Mouse (Mus musculus): Measurements from ENCODE around the gene Zfp384. TPM values are rescaled to one million over a fixed set of nuclear protein-coding genes. Genes with fewer than 3 reads are reported as not detected.

Gene Zfp384
- polyA plus RNA-seq, 1 experiment from 2014 or later, result 19.9 TPM

DNA sequence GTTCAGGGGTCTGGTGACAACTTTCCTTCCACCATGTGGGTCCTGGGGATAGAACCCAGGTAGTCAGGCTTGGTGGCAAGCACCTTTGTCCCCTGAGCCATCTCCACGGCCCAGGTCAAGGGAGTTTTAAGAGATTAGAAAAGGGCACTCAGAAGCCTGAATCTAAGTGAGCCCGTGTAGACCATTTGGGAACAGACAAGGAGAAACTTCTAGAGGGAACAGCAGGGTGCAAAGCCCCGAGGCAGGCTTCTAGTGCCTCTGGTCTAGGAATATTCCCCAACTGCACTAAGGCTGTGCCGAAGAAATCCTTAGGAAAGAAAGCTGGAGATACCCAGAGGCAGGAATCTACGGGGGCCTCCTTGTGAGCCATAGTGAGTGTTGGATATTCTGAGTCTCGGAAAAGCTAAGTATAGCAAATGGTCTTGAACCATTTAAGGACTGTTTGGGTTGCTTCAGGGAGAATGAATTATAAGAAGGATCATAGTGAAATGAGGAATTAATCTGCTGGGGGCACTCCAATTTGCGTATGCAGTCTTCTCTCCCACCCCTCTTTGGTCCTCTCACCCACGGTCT lies 13.0 kb upstream of the Zfp384 start:
- Histone ChIP-seq H3K4me2 (peak overlapping the region; percentile 89), H3K36me3 (replicated peaks) (peaks cover 5% of the 10 kb centered on the region; the same call in 1 of the 2 replicates), H3K27me3 (replicated peaks) (peaks cover 26% of the 10 kb centered on the region), H3K4me1 (peaks cover 42% of the 10 kb centered on the region), H3K9ac (peak overlapping the region; percentile 96), H3K4me3 (peak overlapping the region; percentile 88), H3K27ac (peak overlapping the region; percentile 90), H3K9me3 (no peaks in the 10 kb centered on the region)
- ATAC-seq (replicated peaks), result no peak
- 41% methylated on average over 8 of the region's 8 CpGs for WGBS

DNA sequence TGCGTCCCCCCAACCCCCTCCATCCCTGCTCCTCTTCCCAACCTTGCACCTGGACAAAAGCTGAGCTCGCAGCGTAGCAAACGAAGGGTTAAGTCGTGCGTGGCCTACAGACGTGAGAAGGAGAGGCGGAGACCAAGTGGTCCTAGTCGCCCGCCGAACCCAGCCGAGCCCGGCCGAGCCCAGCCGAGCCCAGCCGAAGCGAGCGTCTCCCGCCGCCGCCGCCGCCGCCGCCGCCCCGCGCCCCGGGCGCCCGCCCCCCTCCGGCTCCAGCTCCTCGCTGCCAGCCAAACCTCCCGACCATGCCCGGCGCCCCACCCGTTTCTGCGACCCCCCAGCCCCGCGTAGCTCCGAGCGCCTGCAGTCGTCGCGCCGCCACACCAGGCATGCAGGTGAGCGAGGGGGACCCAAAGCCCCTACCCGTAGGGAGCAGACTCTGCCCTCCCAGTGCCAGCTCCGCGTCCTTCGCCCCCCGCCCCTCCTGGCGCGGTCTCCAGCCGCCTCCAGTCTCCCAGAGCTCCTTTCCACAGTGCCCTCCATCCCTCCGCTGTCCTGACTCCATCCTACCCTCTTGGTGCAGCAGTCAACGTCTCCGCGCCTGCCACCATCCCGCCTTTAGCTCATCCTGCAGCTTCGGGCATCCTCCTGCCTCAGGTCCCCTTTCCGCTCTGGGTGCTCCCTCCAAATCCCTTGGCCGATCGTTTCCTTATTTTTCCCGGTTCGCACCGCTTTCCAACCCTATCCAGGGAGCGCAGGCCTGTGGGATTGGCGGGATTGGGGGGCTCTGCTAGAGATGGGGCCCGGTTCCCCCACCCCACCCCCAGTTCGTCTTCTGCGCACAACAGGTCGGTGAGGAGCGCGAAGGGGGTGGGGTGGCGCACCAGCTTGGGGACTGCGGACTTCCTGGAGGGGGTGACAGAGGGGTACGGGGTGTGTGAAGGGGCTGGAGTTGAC lies 12.1 kb upstream of the Zfp384 start, which contains the start of gene Pianp:
TSS of gene Pianp (plus strand) at position 144 of the 951 bp plus-strand sequence.
- peak; percentile 91 for ATAC-seq (replicated peaks)
- peaks cover 8% of the 10 kb centered on the region; the same call in 1 of the 2 replicates for H3K36me3 ChIP-seq (replicated peaks)
- H3K27ac ChIP-seq, result peak within 1 kb of the TSS; percentile 90

DNA sequence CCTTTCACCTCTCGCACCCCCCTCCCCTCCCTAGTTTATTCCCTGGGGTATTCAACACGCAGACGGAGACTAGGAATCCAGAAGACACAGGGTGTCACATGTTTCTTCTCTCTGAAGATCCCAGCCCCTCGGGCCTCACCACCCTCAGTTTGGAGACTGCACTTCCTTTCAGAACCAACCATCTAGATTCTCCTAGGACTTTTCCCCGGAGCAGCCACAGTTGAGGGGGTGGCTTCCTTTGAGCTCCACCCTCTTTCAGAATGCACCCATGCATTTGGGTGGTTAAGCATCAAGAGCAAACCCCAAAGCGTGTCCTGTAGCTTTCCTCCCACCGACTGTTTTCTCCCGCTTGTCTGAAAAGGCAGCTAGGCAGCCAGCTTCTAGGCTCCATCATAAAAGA lies 10.9 kb upstream of the Zfp384 start:
- Histone ChIP-seq H3K9ac (peak overlapping the region; percentile 96), H3K27ac (0 out of 2 replicates have a peak overlapping the region, but pooled peaks have one; percentile 90), H3K4me3 (peak overlapping the region; percentile 88), H3K36me3 (replicated peaks) (peaks cover 8% of the 10 kb centered on the region; the same call in 1 of the 2 replicates), H3K9me3 (no peaks in the 10 kb centered on the region), H3K4me1 (peaks cover 42% of the 10 kb centered on the region), H3K27me3 (replicated peaks) (peaks cover 40% of the 10 kb centered on the region), H3K4me2 (peak overlapping the region; percentile 89)
- no peak for ATAC-seq (replicated peaks)
- WGBS, result 9% methylated on average over 8 of the region's 8 CpGs

More for the DNA sequence above, 12.1 kb upstream of the Zfp384 start, which contains the start of gene Pianp:
- Histone ChIP-seq H3K27me3 (replicated peaks) (peaks cover 33% of the 10 kb centered on the region), H3K4me3 (peak within 1 kb of the TSS; percentile 88), H3K4me2 (peak within 1 kb of the TSS; percentile 89), H3K9ac (peak within 1 kb of the TSS; percentile 96), H3K9me3 (no peaks in the 10 kb centered on the region), H3K4me1 (peaks cover 42% of the 10 kb centered on the region)
- under 1% methylated on average over 71 of the region's 78 CpGs for WGBS

DNA sequence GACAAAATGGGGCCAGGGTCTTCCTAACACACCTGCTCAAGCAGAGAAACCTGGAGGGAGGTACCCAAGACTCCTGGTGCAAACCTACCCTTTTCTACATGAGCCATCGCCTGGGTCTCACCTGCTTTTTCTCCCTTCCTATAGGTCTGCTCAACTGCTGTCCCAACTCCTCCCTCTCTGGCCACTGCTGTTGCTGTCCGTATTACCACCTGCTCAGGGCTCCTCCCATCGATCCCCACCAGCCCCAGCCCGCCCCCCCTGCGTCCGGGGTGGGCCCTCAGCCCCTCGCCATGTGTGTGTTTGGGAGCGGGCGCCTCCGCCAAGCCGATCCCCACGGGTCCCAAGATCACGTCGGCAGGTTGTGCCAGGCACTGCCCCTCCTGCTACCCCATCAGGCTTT lies 9.9 kb upstream of the Zfp384 start:
- Histone ChIP-seq H3K9me3 (no peaks in the 10 kb centered on the region), H3K4me2 (peak overlapping the region; percentile 89; the same call in 1 of the 2 replicates), H3K4me3 (0 out of 2 replicates have a peak overlapping the region, but pooled peaks have one; percentile 88), H3K27ac (no peak overlapping the region), H3K9ac (0 out of 2 replicates have a peak overlapping the region, but pooled peaks have one; percentile 96), H3K27me3 (replicated peaks) (peaks cover 40% of the 10 kb centered on the region), H3K36me3 (replicated peaks) (peaks cover 8% of the 10 kb centered on the region; the same call in 1 of the 2 replicates), H3K4me1 (peaks cover 35% of the 10 kb centered on the region)
- ATAC-seq (replicated peaks), result no peak
- 41% methylated on average over 14 of the region's 14 CpGs for WGBS

DNA sequence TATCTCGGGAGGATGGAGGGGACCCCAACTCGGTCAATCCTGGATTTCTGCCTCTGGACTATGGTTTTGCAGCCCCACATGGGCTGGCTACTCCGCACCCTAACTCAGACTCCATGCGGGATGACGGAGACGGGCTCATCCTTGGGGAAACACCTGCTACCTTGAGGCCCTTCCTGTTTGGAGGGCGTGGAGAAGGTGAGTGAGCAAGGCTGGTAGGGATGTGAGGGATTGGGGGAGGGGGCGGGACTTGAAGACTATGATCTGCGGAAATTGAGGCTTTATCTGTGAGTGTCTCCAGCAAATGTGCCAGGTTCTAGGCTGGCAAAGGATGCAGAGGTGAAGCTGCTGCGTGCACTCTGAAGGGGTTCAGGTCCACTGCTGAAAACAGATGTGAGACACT lies 9.4 kb upstream of the Zfp384 start:
- H3K27me3 ChIP-seq (replicated peaks), result peaks cover 38% of the 10 kb centered on the region
- H3K4me1 ChIP-seq, result peaks cover 35% of the 10 kb centered on the region
- H3K36me3 ChIP-seq (replicated peaks), result peaks cover 8% of the 10 kb centered on the region; the same call in 1 of the 2 replicates
- no peak overlapping the region for H3K27ac ChIP-seq
- no peak for ATAC-seq (replicated peaks)
- no peak overlapping the region for H3K4me2 ChIP-seq
- WGBS, result 43% methylated on average over 10 of the region's 10 CpGs
- no peak overlapping the region for H3K4me3 ChIP-seq
- H3K9ac ChIP-seq, result no peak overlapping the region
- no peaks in the 10 kb centered on the region for H3K9me3 ChIP-seq

DNA sequence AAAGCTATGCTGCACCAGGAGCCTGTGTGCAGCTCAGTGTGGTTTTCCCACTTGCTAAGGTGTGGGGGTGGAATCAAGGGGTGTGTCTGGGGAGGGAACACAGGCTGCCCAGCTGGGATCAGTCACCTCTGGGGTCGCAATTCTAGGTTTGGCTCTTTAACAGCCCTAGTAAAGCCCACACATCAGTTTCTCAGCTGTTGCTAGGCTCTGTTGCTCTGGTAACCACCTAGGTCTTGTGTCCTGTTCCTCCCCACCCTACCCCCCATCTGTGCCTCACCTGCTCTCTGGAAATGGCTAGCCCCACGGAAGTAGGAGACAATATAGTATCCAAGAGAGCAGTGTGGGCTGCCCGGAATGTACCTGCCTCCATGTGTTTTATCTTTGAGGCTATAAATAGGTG lies 5.2 kb upstream of the Zfp384 start:
- ATAC-seq (replicated peaks), result no peak
- peaks cover 20% of the 10 kb centered on the region for H3K4me1 ChIP-seq
- peaks cover 8% of the 10 kb centered on the region; the same call in 1 of the 2 replicates for H3K36me3 ChIP-seq (replicated peaks)
- 46% methylated on average over 3 of the region's 3 CpGs for WGBS
- no peak overlapping the region for H3K27ac ChIP-seq
- no peak overlapping the region for H3K9ac ChIP-seq
- no peak overlapping the region for H3K4me3 ChIP-seq
- H3K4me2 ChIP-seq, result no peak overlapping the region
- peaks cover 26% of the 10 kb centered on the region for H3K27me3 ChIP-seq (replicated peaks)
- no peaks in the 10 kb centered on the region for H3K9me3 ChIP-seq

DNA sequence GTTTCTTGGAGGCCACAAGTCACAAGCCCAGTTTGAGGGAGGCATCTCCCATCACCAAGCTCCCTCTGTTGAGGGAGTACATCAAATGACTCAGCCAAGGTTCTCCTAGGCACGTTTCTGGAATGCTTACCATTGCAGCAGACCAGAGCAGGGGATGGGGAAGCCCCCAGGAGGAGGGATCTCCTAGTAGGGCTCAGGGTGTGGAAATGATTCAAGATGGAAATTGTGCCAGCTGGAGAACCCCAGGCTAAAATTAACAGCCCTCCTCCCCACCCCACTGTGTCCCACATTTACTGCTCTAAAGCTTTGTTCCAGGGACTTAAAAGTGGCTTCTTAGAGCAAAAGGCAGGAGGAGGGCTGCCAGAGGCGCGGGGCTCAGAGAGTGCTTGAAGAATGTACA lies 3.9 kb upstream of the Zfp384 start:
- H3K27ac ChIP-seq, result no peak overlapping the region
- H3K4me2 ChIP-seq, result no peak overlapping the region
- ATAC-seq (replicated peaks), result no peak
- H3K9ac ChIP-seq, result no peak overlapping the region
- H3K4me3 ChIP-seq, result no peak overlapping the region
- H3K27me3 ChIP-seq (replicated peaks), result peaks cover 14% of the 10 kb centered on the region
- peaks cover 13% of the 10 kb centered on the region for H3K4me1 ChIP-seq
- H3K36me3 ChIP-seq (replicated peaks), result peaks cover 8% of the 10 kb centered on the region; the same call in 1 of the 2 replicates
- H3K9me3 ChIP-seq, result no peaks in the 10 kb centered on the region
- 31% methylated on average over 3 of the region's 3 CpGs for WGBS

DNA sequence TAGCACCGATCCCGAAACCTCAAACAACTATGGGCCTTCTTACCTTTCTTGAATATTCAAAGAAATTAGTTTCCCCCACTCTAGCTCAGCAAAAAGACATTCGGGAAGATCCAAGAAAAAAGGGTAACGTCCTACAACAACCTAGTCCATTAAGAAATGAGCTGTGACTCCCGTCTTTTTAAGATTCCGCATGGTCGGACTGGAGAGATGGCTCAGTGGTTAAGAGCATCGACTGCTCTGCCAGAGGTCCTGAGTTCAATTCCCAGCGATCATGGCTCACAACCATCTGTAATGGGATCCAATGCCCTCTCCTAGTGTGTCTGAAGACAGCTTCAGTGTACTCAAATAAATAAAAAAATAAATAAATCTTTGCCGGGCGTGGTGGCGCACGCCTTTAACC lies 885 bp upstream of the Zfp384 start:
- H3K27me3 ChIP-seq (replicated peaks), result no peaks in the 10 kb centered on the region
- H3K27ac ChIP-seq, result peak overlapping the region; percentile 99
- no peaks in the 10 kb centered on the region for H3K9me3 ChIP-seq
- H3K9ac ChIP-seq, result peak overlapping the region; percentile 63
- ATAC-seq (replicated peaks), result no peak; the same call in 1 of the 2 replicates
- WGBS, result 49% methylated on average over 13 of the region's 13 CpGs
- peak overlapping the region; percentile 80 for H3K4me3 ChIP-seq
- 0 out of 2 replicates have a peak, but pooled peaks cover 8% of the 10 kb centered on the region for H3K36me3 ChIP-seq (replicated peaks)
- peak overlapping the region; percentile 55 for H3K4me2 ChIP-seq
- H3K4me1 ChIP-seq, result peaks cover 41% of the 10 kb centered on the region

DNA sequence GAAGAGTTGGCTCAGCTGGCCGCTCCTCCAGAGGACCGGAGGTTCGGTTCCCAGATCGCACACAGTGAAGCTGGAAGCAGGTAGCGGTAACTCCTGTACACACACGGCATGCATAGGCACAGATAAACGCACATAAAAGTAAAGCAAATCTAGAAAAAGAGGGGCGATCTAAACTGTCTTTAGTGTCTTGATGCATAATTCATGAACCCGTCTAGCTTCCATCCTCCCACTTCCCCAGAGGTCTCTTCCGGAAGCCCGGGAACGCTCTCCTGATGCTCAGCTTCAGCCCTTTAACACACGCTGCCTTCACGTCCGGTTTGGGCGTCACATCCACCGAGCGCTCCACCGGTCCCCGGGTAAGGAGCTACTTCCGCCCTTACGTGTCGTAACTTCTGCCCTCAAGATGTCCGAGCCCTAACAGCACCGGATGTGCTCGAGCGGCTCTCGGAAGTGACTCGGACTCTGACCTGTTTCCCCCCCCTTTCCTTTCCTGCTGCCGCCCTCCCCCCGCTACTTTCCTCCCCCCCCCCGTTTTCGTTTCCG lies 288 bp upstream of the Zfp384 start:
- Histone ChIP-seq H3K27ac (peak overlapping the region; percentile 99), H3K4me2 (peak overlapping the region; percentile 91), H3K27me3 (replicated peaks) (no peaks in the 10 kb centered on the region), H3K9ac (peak overlapping the region; percentile 94), H3K36me3 (replicated peaks) (0 out of 2 replicates have a peak, but pooled peaks cover 8% of the 10 kb centered on the region), H3K9me3 (no peaks in the 10 kb centered on the region), H3K4me3 (peak overlapping the region; percentile 80), H3K4me1 (peaks cover 42% of the 10 kb centered on the region)
- ATAC-seq (replicated peaks), result peak; percentile 98
- 1% methylated on average over 33 of the region's 34 CpGs for WGBS

DNA sequence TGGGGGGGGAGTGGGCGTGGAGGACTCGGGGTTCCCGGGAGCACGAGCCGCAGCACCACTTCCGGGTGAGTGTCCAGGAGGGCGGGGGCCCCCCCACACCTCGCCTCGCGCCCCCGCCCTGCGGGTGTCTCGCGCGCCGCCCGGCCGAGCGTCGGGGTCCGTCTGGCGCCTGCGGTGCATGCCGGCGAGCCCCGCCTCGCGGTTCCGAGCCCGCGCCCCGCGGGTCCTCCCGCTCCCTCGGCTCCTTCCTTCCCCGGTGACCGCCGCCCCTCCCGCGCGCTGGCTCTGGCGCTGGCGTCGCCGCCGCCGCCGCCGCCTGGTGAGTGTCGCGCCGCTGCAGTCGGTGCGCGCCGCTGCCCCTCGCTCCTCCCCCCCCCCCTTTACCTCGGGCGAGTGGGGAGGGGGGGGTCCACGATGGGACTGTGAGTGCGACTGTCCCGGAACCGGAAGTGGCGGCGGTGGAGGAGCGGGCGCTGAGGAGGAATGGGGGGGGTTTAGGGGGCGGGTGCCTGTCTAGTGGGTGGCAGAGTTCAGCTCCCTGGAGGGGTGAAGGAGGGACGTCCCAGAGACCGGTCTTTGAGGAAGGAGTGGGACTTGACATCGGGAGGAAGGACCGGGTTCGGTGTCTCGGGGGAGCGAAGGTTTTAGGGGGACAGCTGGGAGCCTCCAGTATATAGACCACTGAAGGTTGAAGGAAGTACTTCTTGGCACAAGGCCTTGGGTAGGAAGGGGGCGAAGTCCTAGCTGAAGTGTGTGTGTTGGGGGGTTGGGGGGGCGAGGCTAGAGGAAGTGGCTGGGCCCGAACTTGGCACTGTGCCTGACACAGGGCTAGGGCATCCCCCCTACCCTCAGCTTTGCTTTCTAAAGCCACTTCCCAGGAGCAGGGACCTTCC lies 482 bp downstream of the Zfp384 start:
- peak overlapping the region; percentile 99 for H3K27ac ChIP-seq
- H3K4me2 ChIP-seq, result peak overlapping the region; percentile 91
- no peaks in the 10 kb centered on the region for H3K9me3 ChIP-seq
- H3K4me1 ChIP-seq, result peaks cover 42% of the 10 kb centered on the region
- under 1% methylated on average over 63 of the region's 78 CpGs for WGBS
- no peaks in the 10 kb centered on the region for H3K27me3 ChIP-seq (replicated peaks)
- H3K4me3 ChIP-seq, result peak overlapping the region; percentile 80
- peak overlapping the region; percentile 94 for H3K9ac ChIP-seq
- ATAC-seq (replicated peaks), result peak; percentile 85
- H3K36me3 ChIP-seq (replicated peaks), result 0 out of 2 replicates have a peak, but pooled peaks cover 8% of the 10 kb centered on the region

DNA sequence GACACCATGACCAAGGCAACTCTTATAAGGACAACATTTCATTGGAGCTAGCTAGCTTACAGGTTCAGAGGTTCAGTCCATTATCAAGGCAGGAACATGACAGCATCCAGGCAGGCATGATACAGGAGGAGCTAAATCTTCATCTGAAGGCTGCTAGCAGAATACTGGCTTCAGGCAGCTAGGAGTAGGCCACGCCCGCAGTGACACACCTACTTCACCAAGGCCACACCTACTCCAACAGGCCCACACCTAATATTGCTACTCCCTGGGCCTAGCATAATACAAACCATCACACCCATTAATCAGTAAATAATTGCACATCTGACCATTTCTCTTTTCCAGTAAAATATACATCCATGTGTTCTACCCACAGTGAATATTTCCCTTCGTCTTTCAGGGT lies 8.7 kb downstream of the Zfp384 start:
- Histone ChIP-seq H3K4me1 (peaks cover 4% of the 10 kb centered on the region; the same call in 1 of the 2 replicates), H3K36me3 (replicated peaks) (peaks cover 6% of the 10 kb centered on the region; the same call in 1 of the 2 replicates), H3K4me2 (no peak overlapping the region), H3K27ac (no peak overlapping the region), H3K4me3 (no peak overlapping the region), H3K9ac (no peak overlapping the region), H3K27me3 (replicated peaks) (no peaks in the 10 kb centered on the region), H3K9me3 (no peaks in the 10 kb centered on the region)
- ATAC-seq (replicated peaks), result no peak
- WGBS, result 99% methylated on average over 3 of the region's 3 CpGs
